Mouse (Mus musculus) cerebellum, postnatal 4 days (tissue): Measurements from ENCODE around the gene Prelid3b.

Source experiments
- DNase-seq, 2 experiments: peaks; one replicate each; pipeline ENCODE4 v3.0.0; 2022; ENCODE audit warnings: low spot score in 2 of 2, mixed read lengths in 1 of 2

The Prelid3b gene

GRCm38 (mm10) chr2:174463370-174463769 lies 9.5 kb downstream of the Prelid3b start:
- DNase-seq, result no peak

- DNase-seq, result no peak
These were observed 13.5 kb downstream of the Prelid3b start for GRCm38 (mm10) chr2:174459365-174459764.

DNA sequence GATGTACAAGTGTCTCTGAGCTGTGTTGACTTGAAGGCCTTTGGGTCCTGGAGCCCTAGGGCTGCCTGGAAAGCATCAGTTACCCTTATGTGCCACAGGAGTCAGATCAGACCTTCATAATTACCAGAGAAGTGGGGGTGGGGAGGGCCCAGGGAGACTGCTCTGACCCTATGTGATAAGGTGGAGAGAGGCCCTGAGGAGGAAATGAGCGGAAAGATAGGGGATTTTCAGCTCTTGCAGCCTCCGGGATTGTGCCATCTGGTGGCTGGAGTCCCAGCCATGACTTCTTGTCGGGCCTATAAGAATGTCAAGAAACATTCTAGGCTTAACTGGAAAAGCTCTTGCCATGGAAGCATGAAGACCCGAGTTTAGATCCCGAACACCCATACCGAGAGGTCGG lies 19.2 kb downstream of the Prelid3b start:
- no peak for DNase-seq

DNA sequence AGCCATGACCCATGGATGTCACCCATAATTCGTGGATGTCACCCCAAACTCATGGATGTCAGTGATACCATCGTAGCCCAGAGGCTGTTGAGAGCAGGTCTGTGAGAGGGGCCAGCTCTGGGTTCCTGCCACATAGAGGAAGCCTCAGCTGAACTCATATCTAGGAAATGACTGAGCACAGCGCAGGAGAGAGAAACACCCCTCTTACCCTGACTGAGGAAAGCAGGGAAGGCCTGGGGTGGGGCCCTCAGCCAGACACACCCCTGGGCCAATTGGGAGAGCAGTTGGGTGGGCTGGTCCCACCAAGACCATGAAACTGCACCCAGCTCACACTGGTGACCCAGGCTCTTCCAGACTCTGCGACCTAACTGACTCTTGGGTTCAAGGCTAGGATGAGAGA lies 22.5 kb downstream of the Prelid3b start, which contains the start of gene Tubb1:
TSS of gene Tubb1 (plus strand) at position 343 of the 400 bp plus-strand sequence.
- DNase-seq, result no peak

DNA sequence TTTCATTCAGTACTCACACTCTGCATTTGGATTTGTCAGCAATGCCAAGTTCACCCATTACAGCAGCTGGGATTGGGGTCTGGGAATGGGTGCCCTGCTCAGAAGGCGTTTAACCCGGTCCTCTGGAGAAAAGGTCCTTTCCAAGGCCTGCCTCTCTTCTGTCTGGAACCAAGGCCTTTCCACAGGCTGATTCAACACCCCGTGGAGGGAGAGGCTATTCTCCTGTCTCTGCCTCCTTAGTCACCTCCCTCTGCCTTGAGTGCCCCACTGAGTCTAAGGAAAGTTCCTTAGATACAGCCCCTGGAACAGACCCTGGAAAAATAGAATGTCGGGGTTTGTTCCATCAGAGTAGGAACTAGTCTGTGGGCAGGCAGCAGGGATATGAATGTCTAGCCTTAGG lies 24.5 kb downstream of the Prelid3b start:
- DNase-seq, result no peak

DNA sequence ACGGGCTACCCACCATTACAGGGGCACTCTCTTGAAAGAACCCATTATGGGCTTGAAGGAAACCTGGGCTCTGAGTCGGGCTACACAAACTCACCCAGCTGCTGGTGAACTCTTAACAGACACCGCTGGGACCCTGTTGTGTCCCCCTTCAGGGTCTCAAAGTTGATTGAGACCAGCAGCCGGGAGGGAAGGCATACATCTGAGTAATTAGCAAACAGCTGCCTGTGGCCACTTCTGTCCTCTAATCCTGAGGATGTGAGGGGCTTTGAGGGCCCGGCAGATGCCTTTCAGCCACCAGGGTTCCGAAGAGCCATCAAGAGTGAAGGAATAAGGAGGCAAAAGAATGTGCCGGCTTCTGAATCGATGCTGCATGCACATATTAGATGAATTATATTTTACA lies 26.0 kb downstream of the Prelid3b start:
- DNase-seq, result no peak

DNA sequence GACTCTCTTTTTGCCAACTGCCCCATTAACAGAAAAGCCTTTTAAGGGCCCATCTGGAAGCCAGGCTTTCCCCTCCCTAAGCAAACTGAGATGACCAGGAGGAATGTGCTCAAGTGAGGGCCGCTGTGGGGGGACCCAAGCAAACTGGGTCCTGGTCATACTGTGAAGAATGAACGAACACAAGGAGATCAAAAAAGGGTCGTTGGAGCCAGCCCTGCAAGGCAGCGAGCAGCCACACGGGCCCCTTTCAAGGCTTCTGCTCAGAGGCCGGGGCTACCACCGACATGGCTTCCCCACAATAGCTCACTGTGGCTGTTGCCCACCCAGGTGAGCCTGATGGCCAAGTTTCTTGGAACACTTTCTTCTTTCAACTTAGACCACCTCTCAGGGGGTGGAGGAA lies 26.4 kb downstream of the Prelid3b start:
- DNase-seq, result no peak

GRCm38 (mm10) chr2:174445018-174445417 lies 27.9 kb downstream of the Prelid3b start:
- DNase-seq, result no peak

GRCm38 (mm10) chr2:174444359-174444758 lies 28.5 kb downstream of the Prelid3b start:
- DNase-seq, result no peak

GRCm38 (mm10) chr2:174443046-174443445 lies 29.8 kb downstream of the Prelid3b start:
- DNase-seq, result no peak

DNA sequence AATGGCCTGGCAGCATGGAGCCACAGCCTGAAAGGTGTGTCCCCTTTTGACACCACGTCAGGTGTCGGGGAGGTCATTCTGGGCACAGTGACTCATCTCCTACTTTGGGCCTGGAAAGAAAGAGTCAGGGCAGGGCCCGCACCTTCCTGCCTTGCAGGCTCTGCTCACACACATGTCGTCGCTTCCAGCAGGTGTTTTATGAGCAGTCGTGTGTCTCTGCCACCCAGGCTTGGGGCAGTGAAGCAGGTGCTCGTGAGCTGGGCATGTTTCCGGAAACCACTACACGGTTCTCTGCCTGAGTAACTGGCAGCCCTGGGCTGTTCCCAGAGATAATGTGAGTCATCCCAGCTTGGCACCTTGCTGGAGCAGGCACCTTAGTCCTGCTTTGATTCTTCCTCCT lies 30.4 kb downstream of the Prelid3b start:
- DNase-seq, result no peak

- DNase-seq, result no peak
These were observed 31.0 kb downstream of the Prelid3b start for GRCm38 (mm10) chr2:174441898-174442297.

DNA sequence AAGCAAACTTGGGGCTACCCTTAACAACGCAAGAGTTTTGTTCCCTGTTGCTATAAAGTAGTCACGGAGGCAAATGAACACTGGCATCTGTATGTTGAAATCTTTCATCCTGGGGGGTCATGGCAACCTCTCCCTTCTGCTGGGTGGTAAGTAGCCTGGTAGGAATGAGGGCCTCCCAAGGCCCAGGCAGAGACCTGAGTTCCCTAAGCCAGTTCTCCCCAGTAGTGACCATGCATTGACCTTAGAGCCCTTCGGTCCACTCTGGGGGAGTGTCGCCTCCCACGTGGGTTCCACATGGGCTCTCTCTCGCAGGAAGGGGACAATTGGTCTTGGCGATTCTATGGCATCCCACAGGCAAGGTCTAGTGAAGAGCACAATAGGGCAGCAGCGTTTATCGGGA lies 32.9 kb downstream of the Prelid3b start:
- no peak for DNase-seq

DNA sequence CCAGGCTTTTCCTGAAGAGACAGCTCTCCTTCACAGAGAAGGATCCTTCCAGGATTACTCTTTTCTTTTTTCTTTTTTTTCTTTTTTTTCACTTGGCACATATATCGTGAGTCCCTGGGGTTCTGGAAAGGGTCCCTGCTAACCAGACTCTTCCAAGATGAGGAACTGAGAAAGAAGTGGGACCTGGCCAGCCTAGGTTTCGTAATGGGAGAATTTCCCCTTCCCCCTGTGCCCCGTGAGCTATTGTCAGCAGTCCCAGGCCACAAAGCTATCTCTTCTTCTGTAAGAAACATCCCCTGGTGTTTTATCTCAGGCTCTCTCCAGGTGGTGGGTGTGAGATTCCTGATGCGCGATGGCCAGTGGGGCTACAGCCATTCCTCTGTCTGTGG lies 33.4 kb downstream of the Prelid3b start:
- no peak for DNase-seq

- DNase-seq, result peak in 1 of 2 experiments; percentile 35
These were observed 34.0 kb downstream of the Prelid3b start, which contains the start of gene Ctsz for GRCm38 (mm10) chr2:174438737-174439449. TSS of gene Ctsz (minus strand) at chr2:174439039.

DNA sequence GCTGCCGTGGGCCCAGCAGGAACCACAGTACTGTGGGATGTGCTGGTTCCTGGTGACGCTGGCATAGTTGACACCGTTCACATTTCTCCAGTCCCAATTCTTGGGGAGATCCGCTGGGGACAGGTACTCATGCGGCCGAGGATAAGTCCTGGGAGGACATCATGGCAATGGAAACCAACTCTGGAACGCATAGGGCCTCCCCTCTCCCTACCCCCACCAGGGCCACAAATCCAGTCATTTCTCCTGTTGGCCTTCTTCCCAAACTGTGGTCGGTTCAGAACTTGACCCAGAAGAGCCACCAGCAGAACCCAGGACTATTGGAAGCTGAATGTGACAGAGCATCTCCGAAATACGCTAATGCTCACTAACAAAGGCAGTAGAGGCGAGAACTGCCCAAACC lies 34.7 kb downstream of the Prelid3b start:
- no peak for DNase-seq

DNA sequence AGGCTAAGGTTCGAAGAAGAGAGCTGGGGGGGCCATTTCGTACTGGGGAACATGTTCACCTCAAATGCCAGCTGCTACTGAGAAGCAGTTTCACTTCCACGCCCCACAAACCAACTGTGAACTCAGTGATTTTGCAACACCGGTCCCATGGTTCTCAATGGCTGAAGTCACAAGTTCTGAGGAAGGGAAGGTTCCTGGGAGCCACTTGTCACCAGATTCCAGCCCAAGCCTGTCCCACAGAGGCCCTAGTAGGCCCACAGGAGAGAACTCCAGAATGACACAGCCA lies 35.2 kb downstream of the Prelid3b start:
- no peak for DNase-seq

DNA sequence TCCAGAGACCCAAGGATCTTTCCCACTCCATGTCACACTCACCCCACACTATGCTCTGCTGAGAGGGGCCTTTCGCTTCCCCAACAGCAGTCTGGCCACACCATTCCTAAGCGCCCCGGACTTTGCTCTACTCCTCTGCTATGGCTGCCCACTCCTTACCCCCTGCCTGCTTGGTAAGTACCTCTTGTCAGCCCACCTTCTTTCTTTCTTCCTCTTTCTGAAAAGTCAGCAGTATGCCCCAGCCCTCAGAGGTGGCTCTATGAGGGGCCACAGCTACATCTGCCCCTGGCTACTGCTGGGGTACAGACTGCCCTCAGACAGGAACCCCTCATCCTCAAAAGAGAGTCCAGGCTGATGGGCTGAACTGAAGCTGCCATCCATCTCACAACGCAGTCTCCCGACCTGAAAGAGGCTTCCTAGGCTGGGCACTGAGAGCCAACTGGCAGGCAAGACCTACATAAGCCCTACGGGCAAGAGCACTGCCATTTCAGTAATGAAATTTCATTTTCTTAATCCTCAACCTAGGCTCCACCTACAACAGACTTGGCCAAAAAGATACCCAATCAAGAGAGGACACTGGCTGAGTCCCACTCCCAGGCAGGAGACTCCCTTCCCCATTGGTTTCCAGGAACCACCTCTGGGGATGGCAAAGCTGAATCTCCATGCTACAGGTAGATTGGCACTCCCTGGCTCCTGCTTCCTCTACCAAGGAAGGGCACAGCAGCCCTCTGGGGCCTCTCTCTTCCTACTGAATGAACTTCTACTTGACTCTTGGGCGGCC lies 35.8 kb downstream of the Prelid3b start:
- no peak for DNase-seq

- no peak for DNase-seq
These were observed 36.7 kb downstream of the Prelid3b start for GRCm38 (mm10) chr2:174436076-174436701.

DNA sequence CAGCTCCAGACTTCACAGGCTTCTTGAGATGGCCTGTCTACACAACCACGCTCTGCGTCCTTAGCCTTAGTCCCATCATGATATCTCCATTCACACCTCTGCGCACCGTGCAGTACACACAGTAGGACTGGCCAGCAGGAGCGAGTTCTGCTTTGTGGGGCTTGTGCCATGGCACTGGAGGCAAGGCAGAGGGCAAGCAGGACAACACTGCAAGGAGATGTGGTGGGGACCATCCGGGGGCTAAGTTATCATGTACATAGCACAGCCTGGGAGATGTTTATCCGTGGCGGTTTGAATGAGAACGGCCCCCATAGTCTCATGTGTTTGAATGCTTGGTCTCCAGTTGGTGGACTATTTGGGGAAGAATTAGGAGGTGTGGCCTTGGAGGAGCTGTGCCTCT lies 37.9 kb downstream of the Prelid3b start:
- DNase-seq, result no peak

GRCm38 (mm10) chr2:174428996-174429591 lies 43.8 kb downstream of the Prelid3b start:
- DNase-seq, result no peak

DNA sequence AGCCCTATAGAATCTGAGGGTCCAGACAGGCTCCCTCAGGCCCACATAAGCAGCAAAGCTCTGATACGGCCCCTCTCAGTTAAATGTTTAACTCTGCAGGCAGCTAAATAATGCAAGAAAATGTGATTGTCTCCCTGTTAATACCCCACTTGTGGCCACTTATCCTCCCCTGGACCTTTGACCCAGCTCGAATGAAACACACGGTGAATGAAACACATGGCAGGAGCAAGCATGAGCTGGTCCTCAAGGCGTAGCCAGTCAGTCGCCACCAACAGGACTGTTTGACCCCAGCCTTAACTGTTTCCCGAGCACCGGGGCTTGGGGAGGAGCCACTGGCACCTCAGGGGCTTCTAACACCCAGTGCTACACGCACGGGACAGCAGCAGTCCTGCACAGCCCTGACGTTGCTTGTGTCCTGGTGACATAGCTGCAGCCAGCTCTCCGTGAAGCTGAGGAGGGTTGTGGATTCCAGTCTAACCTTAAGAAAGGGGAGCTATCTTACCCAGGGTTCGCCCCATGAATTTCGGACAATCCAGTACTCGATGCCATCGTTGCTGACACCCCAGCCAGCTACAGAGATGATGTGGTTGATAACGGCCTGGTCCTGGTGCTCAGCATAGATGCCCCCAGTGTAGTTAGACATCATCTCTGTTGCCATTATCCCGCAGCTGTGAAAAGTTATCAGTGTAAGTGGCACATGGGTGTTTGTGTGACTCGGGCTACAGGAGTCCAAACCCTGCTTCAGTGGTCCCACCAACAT lies 44.6 kb downstream of the Prelid3b start:
- DNase-seq, result no peak
